Mouse (Mus musculus): ENCODE measurements at regions not wholly inside any gene's neighbourhood (a gene's known extent, or its start where the extent isn't known, plus 50 kb on each side); places are given as distances from the start of the nearest gene placed in this dataset.

- TF ChIP-seq CTCF (conservative IDR thresholded peaks at IDR 0.05; ENCODE audit: low read length) = no peak
- TF ChIP-seq NANOG (IDR thresholded peaks at IDR 0.05; ENCODE audit: borderline replicate concordance, low read length) = no peak
Measured at GRCm38 (mm10) chr8:34686371-34686770, 574.8 kb upstream of the Gm10131 start.

Measured in E14TG2a.4 (cell line).